Mouse (Mus musculus) heart, embryonic 11.5 days (tissue): Measurements from ENCODE around the gene Unc45a. TPM values are rescaled to one million over a fixed set of nuclear protein-coding genes. Genes with fewer than 3 reads are reported as not detected.
A peak's percentile ranks its signal among the peaks of the same experiment; 100 is the strongest.
"Not testable (repeated sequence)": the region's sequence is repeated elsewhere in the genome, so short reads cannot be mapped to it uniquely, and the experiment has no call there.

Experiments
- ATAC-seq: fragments of 200-750 bp; cut with Nextera tagmentation; replicated peaks from 2 replicates; pipeline ENCODE4 v1.8.0; 2017; ENCODE audit warnings: moderate library complexity; ENCODE audit not compliant: insufficient number of reproducible peaks, low FRiP score, low TSS enrichment
- H3K27ac ChIP-seq: fragments of 300-500 bp; sonication (generic); 2 replicates; pipeline ENCODE4 v1.5.1; 2014; ENCODE audit warnings: mild to moderate bottlenecking, low read depth, low read length
- H3K27me3 ChIP-seq: fragments of 300-500 bp; sonication (generic); 2 replicates; pipeline ENCODE4 v1.6.1; 2014; ENCODE audit warnings: mild to moderate bottlenecking, low read length, mixed read lengths; ENCODE audit not compliant: control insufficient read depth, insufficient read depth
- H3K36me3 ChIP-seq: fragments of 300-500 bp; sonication (generic); 2 replicates; pipeline ENCODE4 v1.6.1; 2014; ENCODE audit warnings: mild to moderate bottlenecking, low read length, moderate library complexity, mixed read lengths; ENCODE audit not compliant: control insufficient read depth, insufficient read depth
- H3K4me1 ChIP-seq: fragments of 300-500 bp; sonication (generic); 2 replicates; pipeline ENCODE4 v1.6.1; 2014; ENCODE audit warnings: low read length; ENCODE audit not compliant: control insufficient read depth, insufficient read depth
- H3K4me2 ChIP-seq: fragments of 300-500 bp; sonication (generic); 2 replicates; pipeline ENCODE4 v1.6.1; 2014; ENCODE audit warnings: mild to moderate bottlenecking, moderate library complexity
- H3K4me3 ChIP-seq: fragments of 300-500 bp; sonication (generic); 2 replicates; pipeline ENCODE4 v1.5.1; 2014; ENCODE audit warnings: low read depth, low read length
- H3K9ac ChIP-seq: fragments of 300-500 bp; sonication (generic); 2 replicates; pipeline ENCODE4 v1.6.1; 2014; ENCODE audit warnings: mild to moderate bottlenecking, low read depth, low read length, moderate library complexity
- H3K9me3 ChIP-seq: fragments of 300-500 bp; sonication (generic); replicated peaks from 2 replicates; pipeline ENCODE4 v1.6.1; 2016; ENCODE audit warnings: low read length; ENCODE audit not compliant: control insufficient read depth
- WGBS: fragments of 180-500 bp; shearing (Covaris S2); extraction: QIAGEN DNeasy Blood & Tissue Kit; methylation state at CpG from one replicate; pipeline ENCODE4 v1.1.7; 2014; ENCODE audit not compliant: insufficient replicate concordance; 5-methylcytosine and 5-hydroxymethylcytosine counted together
- polyA plus RNA-seq: library from polyadenylated mRNA; unstranded; fragments of >200 nt; fragmentation: Nextera tagmentation; extraction: Ambion mirVana; gene quantifications from 2 replicates; pipeline ENCODE4 v1.2.1, GENCODE M21; 2014

Gene Unc45a
- polyA plus RNA-seq, 1 experiment from 2014 or later: 11.3 TPM

GRCm38 (mm10) chr7:80330278-80330677, 10.5 kb downstream of the Unc45a start:
- Histone ChIP-seq H3K36me3 (peaks cover 63% of the 10 kb centered on the region), H3K4me3 (no peak overlapping the region), H3K4me1 (no peaks in the 10 kb centered on the region), H3K4me2 (no peak overlapping the region), H3K9me3 (no peaks in the 10 kb centered on the region), H3K27ac (no peak overlapping the region), H3K27me3 (no peaks in the 10 kb centered on the region), H3K9ac (no peak overlapping the region)
- WGBS: 89% methylated on average over 8 of the region's 8 CpGs
- ATAC-seq: no peak

GRCm38 (mm10) chr7:80326076-80326475, 14.7 kb downstream of the Unc45a start:
- Histone ChIP-seq H3K27ac (no peak overlapping the region), H3K36me3 (peaks cover 38% of the 10 kb centered on the region), H3K4me3 (no peak overlapping the region), H3K9ac (no peak overlapping the region), H3K4me1 (peaks cover 9% of the 10 kb centered on the region; the same call in 1 of the 2 replicates), H3K4me2 (no peak overlapping the region), H3K27me3 (no peaks in the 10 kb centered on the region), H3K9me3 (no peaks in the 10 kb centered on the region)
- no peak for ATAC-seq
- 94% methylated on average over 19 of the region's 19 CpGs for WGBS

GRCm38 (mm10) chr7:80325292-80325868, 15.4 kb downstream of the Unc45a start:
- Histone ChIP-seq H3K27ac (no peak overlapping the region), H3K9ac (no peak overlapping the region), H3K27me3 (no peaks in the 10 kb centered on the region), H3K4me3 (no peak overlapping the region), H3K9me3 (no peaks in the 10 kb centered on the region), H3K4me2 (no peak overlapping the region), H3K4me1 (peaks cover 9% of the 10 kb centered on the region; the same call in 1 of the 2 replicates), H3K36me3 (peaks cover 41% of the 10 kb centered on the region)
- 91% methylated on average over 16 of the region's 16 CpGs for WGBS
- ATAC-seq: no peak

- Histone ChIP-seq H3K4me3 (peak overlapping the region; percentile 69; the same call in 1 of the 2 replicates), H3K9ac (peak overlapping the region; percentile 80; the same call in 1 of the 2 replicates), H3K4me1 (peaks cover 12% of the 10 kb centered on the region; the same call in 1 of the 2 replicates), H3K36me3 (peaks cover 37% of the 10 kb centered on the region), H3K4me2 (peak overlapping the region; percentile 94), H3K27ac (peak overlapping the region; percentile 87; the same call in 1 of the 2 replicates)
- H3K27me3 ChIP-seq, H3K9me3 ChIP-seq, ATAC-seq: not testable (repeated sequence)
- 55% methylated on average over 5 of the region's 5 CpGs for WGBS
Observed at GRCm38 (mm10) chr7:80324816-80325119, 16.0 kb downstream of the Unc45a start.

DNA sequence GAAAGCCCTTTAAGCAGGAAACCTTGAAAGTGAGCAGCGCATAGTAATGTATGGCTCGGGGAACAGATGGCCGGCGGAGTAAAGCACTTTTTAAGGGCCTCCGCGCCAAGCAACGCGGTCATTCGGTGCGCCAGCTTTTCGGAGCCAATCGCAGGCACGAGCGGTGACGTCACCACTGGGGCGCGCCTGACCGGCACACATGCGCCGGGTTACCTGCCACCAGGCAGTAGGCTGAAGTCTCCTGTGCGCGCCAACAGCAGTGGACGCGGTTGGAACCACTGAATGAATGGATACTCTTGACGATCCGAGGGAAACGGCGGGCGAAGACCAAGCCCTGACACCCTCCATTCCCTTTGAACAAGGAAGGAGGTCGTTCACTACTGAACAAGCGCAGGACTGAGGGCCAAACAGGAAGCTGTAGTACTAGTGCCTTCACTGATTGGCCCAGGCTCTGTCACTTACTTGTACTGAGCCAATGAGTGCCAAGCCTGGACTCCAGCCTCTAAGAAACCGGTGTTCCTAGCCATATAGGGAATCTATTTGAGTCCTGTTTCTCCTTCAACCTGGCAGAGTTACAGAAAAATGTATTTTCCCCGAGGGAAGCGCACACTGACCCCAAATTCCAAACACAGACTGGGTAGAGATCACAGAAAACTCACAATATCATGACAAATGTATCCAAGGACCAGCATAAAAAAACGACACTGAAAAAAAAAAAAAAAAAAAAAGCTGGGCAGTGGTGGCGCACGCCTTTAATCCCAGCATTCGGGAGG, 16.6 kb downstream of the Unc45a start, which contains the start of gene Rccd1:
Gene Rccd1, minus strand, starts transcription at position 412 of the 773 bp plus-strand sequence.
- WGBS: 4% methylated on average over 38 of the region's 38 CpGs
- H3K9ac ChIP-seq: peak within 1 kb of the TSS; percentile 80
- peak; percentile 96 for ATAC-seq
- peak within 1 kb of the TSS; percentile 94 for H3K4me2 ChIP-seq
- H3K27ac ChIP-seq: peak within 1 kb of the TSS; percentile 87
- no peaks in the 10 kb centered on the region for H3K27me3 ChIP-seq
- H3K36me3 ChIP-seq: peaks cover 33% of the 10 kb centered on the region
- peaks cover 17% of the 10 kb centered on the region for H3K4me1 ChIP-seq
- peak within 1 kb of the TSS; percentile 69 for H3K4me3 ChIP-seq
- no peaks in the 10 kb centered on the region for H3K9me3 ChIP-seq

DNA sequence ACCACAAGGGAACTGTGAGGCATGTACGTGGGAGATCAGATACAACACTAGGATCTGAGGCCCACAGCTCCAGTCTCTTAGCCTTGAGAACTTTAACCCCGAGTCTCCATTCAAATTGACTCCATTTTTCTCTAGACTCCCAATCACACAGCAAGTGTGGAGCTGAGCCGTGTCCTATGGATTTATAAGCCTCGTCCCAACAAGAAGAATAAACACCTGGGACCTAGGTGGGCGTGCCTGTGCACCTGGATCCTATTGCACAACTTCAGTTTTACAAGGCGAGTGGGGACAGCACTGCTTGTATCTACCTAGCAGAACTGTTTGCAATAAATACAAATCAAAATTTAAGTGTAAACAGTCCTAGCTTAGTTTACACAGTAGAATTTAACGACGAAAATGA, 17.5 kb downstream of the Unc45a start:
- peaks cover 19% of the 10 kb centered on the region for H3K4me1 ChIP-seq
- H3K27ac ChIP-seq: peak overlapping the region; percentile 87; the same call in 1 of the 2 replicates
- no peak for ATAC-seq
- no peaks in the 10 kb centered on the region for H3K27me3 ChIP-seq
- H3K9ac ChIP-seq: peak overlapping the region; percentile 80
- H3K9me3 ChIP-seq: no peaks in the 10 kb centered on the region
- H3K4me3 ChIP-seq: peak overlapping the region; percentile 69
- peak overlapping the region; percentile 94 for H3K4me2 ChIP-seq
- 19% methylated on average over 8 of the region's 8 CpGs for WGBS
- H3K36me3 ChIP-seq: peaks cover 25% of the 10 kb centered on the region

GRCm38 (mm10) chr7:80319846-80320496, 20.8 kb downstream of the Unc45a start:
- Histone ChIP-seq H3K27ac (peak overlapping the region; percentile 64), H3K4me2 (no peak overlapping the region), H3K36me3 (peaks cover 16% of the 10 kb centered on the region), H3K4me3 (no peak overlapping the region), H3K9me3 (no peaks in the 10 kb centered on the region), H3K4me1 (peaks cover 19% of the 10 kb centered on the region), H3K9ac (peak overlapping the region; percentile 49; the same call in 1 of the 2 replicates), H3K27me3 (no peaks in the 10 kb centered on the region)
- 79% methylated on average over 19 of the region's 19 CpGs for WGBS
- no peak for ATAC-seq

DNA sequence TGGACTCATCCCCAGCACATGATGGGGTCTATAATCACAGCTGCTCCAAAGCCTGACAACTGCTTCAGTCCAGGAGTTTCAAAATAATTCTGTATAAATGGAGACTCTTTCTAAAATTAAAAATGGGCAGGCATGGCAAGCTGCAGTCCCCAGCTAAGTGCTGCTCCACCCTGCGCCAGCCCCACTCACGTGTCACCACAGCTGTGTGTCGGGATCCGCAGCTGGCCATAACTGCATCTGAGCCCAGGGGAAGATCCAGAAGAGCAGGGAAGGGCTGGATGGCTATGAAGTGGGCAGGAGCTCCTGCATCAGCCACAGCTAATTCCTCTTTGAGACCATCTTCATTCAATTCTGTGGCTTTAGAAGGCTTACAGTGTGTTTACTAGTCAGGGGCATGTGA, 22.1 kb downstream of the Unc45a start:
- Histone ChIP-seq H3K27me3 (no peaks in the 10 kb centered on the region), H3K27ac (no peak overlapping the region), H3K9me3 (no peaks in the 10 kb centered on the region), H3K36me3 (peaks cover 27% of the 10 kb centered on the region), H3K9ac (no peak overlapping the region; the same call in 1 of the 2 replicates), H3K4me2 (no peak overlapping the region), H3K4me3 (no peak overlapping the region), H3K4me1 (peaks cover 19% of the 10 kb centered on the region)
- WGBS: 84% methylated on average over 4 of the region's 4 CpGs
- ATAC-seq: no peak
